Mouse (Mus musculus) v-Abl transformed pro-B cells (cell line): ENCODE measurements around the gene Map1b.

ENCODE experiments used
- in situ Hi-C, 2 experiments: fragments of 400-800 bp; cut with MboI; formaldehyde crosslinking; loops; one replicate each; pipeline ENCODE4 v1.15.1; 2025; ENCODE audit not compliant: unreplicated experiment in 2 of 2

Map1b gene

GRCm38 (mm10) chr13:99493304-99493904, 22.9 kb downstream of the Map1b start:
- in situ Hi-C loops, result no loop called here

GRCm38 (mm10) chr13:99492619-99493303, 23.6 kb downstream of the Map1b start:
- in situ Hi-C loops, result no loop called here

- in situ Hi-C loops, result no loop called here
Measured at GRCm38 (mm10) chr13:99489998-99490397, 26.3 kb downstream of the Map1b start.

DNA sequence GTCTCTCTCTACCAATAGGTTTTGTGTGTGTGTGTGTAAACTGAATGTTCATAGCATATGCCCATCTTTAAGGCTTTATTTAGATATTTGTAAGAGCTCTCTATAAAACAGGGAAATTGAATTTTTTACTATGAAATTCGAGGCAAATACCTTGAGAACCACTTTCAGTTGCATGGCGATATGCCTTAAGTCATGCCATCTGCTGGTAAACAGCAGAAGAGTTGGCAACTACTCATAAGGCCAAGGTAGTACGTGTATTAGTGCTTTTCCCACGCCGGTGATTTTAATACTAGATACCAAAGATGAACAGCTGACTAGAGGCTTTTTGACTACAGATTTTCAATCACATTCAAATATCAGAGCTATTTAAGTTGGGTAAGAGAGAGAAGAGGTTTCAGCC, 27.2 kb downstream of the Map1b start:
- in situ Hi-C loops, result no loop called here

GRCm38 (mm10) chr13:99485861-99486260, 30.5 kb downstream of the Map1b start:
- in situ Hi-C loops, result no loop called here

GRCm38 (mm10) chr13:99485331-99485733, 31.0 kb downstream of the Map1b start:
- in situ Hi-C loops, result no loop called here

DNA sequence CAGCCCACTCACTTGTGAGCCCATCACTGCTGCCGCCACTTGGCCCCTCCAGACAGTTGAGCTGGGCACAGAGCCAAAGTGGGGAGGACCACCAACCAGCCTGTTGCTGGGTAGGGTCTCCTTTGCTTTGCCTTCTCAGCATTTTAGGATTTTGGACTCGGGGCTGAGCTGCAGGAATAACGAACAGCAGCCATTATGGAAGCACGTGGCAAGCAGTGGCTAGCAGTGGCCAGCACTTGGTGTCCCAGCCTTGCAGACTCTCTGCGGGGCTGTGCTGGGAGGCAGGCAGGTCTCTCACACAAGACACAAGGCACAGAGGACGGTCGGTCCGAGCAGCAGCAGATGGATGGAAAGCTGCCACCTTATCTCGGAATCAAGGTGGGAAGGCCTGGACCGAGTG, 31.4 kb downstream of the Map1b start:
- in situ Hi-C loops, result no loop called here

- in situ Hi-C loops, result no loop called here
Measured at GRCm38 (mm10) chr13:99483433-99483832, 32.9 kb downstream of the Map1b start.

GRCm38 (mm10) chr13:99475488-99475887, 40.9 kb downstream of the Map1b start:
- in situ Hi-C loops, result no loop called here

DNA sequence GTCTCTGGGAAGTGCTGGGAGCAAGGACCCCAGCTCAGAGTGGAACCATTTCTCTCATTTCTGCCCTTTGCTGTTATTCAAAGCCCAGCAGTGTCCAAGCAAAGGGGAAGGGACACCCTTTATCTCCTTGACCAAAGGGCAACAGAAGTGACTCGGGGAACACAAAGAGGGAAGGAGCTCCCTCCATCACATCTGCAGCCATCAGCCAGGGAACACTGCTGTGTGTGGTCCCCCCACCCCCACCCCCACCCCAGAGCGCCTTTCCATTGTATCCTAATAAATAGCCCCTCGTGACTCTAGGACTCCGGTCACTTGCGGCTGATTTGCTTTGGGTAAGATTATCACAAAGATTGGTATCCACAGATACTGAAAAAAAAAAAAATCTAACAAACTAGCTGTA, 41.3 kb downstream of the Map1b start:
- in situ Hi-C loops, result no loop called here

DNA sequence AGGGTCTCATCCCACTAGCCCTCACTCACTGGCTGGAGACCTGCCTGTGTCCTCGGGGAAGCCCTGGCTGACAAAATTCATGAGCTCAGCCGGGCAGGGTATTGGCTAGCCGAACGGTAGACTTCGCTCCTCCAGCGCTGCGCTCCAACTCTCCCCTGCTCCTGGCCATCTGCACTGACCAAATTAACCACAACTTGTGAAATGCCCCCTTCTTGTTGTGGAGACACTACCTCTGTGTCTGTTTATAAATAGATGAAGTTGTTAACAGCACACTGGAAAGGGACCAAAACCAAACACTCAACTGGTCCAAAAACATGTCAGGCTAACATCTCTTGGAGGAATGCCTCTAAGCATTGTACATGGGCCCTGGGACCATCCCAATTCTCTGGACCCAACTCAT, 42.2 kb downstream of the Map1b start:
- in situ Hi-C loops, result no loop called here

GRCm38 (mm10) chr13:99472028-99472427, 44.3 kb downstream of the Map1b start:
- in situ Hi-C loops, result no loop called here

DNA sequence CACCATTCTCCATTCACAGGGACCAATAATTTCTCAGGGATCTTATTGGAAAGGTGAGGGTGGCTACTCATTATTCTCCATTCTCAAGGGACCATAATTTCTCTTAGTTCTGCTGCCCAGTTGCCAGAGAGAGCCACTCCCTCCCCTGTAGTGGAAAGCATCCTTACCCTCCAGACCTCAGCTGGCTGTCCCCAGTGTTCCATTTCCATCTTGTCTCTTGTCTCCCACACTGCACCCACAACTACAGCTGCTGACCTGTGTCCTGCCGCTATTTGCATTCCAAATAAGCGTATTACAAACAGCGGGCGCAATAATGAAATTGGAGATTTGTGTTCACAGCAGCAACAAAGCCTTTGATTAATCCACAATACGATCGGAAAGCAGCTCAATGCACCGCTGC, 46.3 kb downstream of the Map1b start:
- in situ Hi-C loops, result no loop called here

- in situ Hi-C loops, result no loop called here
Measured at GRCm38 (mm10) chr13:99468267-99468666, 48.1 kb downstream of the Map1b start.

- in situ Hi-C loops, result no loop called here
Measured at GRCm38 (mm10) chr13:99466811-99467315, 49.5 kb downstream of the Map1b start.

GRCm38 (mm10) chr13:99466064-99466463, 50.3 kb downstream of the Map1b start:
- in situ Hi-C loops, result no loop called here

DNA sequence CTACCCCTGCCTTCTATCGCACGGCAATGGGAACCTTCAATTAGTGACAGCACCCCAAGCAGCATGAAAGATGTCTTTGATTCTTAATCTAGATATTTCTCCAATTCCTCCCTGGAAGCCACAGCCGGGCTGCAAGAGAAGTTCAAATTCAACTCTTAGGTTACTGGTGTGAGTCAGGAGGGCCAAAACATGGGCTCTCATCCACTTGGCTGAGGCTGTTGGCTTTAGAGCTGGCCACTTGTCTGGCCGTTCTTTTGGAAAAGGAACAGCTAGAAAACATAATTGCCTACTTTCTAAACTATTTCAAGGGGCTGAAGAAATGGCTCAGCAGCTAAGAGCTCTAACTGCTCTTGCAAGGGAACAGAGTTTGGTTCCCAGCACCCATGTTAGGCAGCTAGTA, 51.8 kb downstream of the Map1b start:
- in situ Hi-C loops, result no loop called here

GRCm38 (mm10) chr13:99461886-99462285, 54.5 kb downstream of the Map1b start:
- in situ Hi-C loops, result no loop called here

DNA sequence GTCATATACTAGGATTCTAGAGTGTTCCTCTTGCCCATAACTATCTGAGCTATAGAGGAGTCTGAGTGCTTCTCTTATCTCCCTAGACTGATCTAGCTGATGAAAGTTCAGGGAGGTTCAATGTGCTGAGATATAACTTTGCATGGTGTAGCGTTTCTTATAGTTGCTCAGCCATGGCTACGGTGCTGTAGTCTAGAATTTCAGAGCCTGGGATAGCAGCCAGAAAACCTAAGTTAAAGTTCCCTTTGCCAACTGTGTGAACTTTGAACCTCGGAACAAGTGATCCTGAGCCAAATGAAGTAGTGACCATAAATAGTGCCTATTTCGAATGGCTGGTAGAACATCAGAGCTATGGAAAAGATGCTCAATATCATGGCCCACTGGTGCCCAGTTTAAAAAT, 56.7 kb downstream of the Map1b start:
- in situ Hi-C loops, result no loop called here

- in situ Hi-C loops, result no loop called here
Measured at GRCm38 (mm10) chr13:99458658-99459386, 57.5 kb downstream of the Map1b start.

GRCm38 (mm10) chr13:99454977-99455376, 61.4 kb downstream of the Map1b start:
- in situ Hi-C loops, result no loop called here

DNA sequence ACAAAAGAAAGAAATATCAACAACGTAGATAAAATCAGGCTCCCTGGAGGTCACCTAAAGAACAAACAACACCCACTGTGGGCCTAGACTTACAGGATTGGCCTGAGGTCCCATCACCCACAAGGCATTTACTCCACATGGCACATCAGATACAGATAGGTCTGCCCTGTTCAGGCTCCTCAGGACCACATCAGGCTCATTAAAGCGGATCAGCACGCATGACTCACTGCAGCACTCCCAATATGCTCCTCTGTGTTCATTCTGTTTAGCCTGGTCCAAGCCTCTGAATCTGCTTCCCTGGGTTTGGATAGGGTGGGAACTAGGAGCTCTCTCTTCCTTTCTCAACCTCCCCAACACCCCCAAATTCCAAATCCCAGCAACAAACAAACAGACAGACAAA, 63.9 kb downstream of the Map1b start:
- in situ Hi-C loops, result no loop called here
